Mouse (Mus musculus): ENCODE results near the gene Mrpl35.
"Not testable (repeated sequence)": the region's sequence is repeated elsewhere in the genome, so short reads cannot be mapped to it uniquely, and the experiment has no call there.

Mrpl35 gene

GRCm38 (mm10) chr6:71826869-71827268 is at the start of gene Mrpl35:
Gene Mrpl35, minus strand, starts transcription at chr6:71826969.
- no peak for DNase-seq

- no peak for DNase-seq
Observed at GRCm38 (mm10) chr6:71871396-71871795, 44.6 kb upstream of the Mrpl35 start.

GRCm38 (mm10) chr6:71868809-71869208 is 42.0 kb upstream of the Mrpl35 start:
- DNase-seq, result peak; percentile 12 to 31

GRCm38 (mm10) chr6:71867751-71868150 is 41.0 kb upstream of the Mrpl35 start:
- DNase-seq, result no peak

- not testable (repeated sequence) for DNase-seq
Observed at GRCm38 (mm10) chr6:71846906-71847305, 20.1 kb upstream of the Mrpl35 start.

GRCm38 (mm10) chr6:71840597-71841290 is 14.0 kb upstream of the Mrpl35 start:
- no peak for DNase-seq

- DNase-seq, result no peak
Observed at GRCm38 (mm10) chr6:71839815-71840214, 13.0 kb upstream of the Mrpl35 start.

- no peak for DNase-seq
Observed at GRCm38 (mm10) chr6:71836811-71837210, 10.0 kb upstream of the Mrpl35 start.

GRCm38 (mm10) chr6:71831581-71831960 is 4.8 kb upstream of the Mrpl35 start:
- DNase-seq, result peak; percentile 96 to 97

GRCm38 (mm10) chr6:71830690-71831580 is 4.2 kb upstream of the Mrpl35 start, which contains the start of gene Immt:
Gene Immt, plus strand, starts transcription at chr6:71831331.
- peak; percentile 98 to 99 for DNase-seq

- DNase-seq, result no peak
Observed at GRCm38 (mm10) chr6:71829768-71830167, 3.0 kb upstream of the Mrpl35 start.

GRCm38 (mm10) chr6:71823961-71824360 is 2.8 kb downstream of the Mrpl35 start:
- DNase-seq, result no peak

- peak; percentile 89 to 92 for DNase-seq
Observed at GRCm38 (mm10) chr6:71823488-71823887, 3.3 kb downstream of the Mrpl35 start.

- DNase-seq, result no peak
Observed at GRCm38 (mm10) chr6:71823085-71823484, 3.7 kb downstream of the Mrpl35 start.

- no peak for DNase-seq
Observed at GRCm38 (mm10) chr6:71819764-71820292, 6.9 kb downstream of the Mrpl35 start.

- no peak for DNase-seq
Observed at GRCm38 (mm10) chr6:71812820-71813219, 13.9 kb downstream of the Mrpl35 start.

GRCm38 (mm10) chr6:71809890-71810289 is 16.9 kb downstream of the Mrpl35 start:
- DNase-seq, result no peak

GRCm38 (mm10) chr6:71806713-71807112 is 20.1 kb downstream of the Mrpl35 start:
- DNase-seq, result no peak

- DNase-seq, result peak; percentile 83 to 85
Observed at GRCm38 (mm10) chr6:71804061-71804829, 22.5 kb downstream of the Mrpl35 start.

GRCm38 (mm10) chr6:71803609-71804008 is 23.2 kb downstream of the Mrpl35 start:
- DNase-seq, result peak in 1 of 2 experiments; percentile 10

- peak; percentile 64 to 72 for DNase-seq
Observed at GRCm38 (mm10) chr6:71801714-71802094, 25.1 kb downstream of the Mrpl35 start.

- DNase-seq, result peak; percentile 63 to 64
Observed at GRCm38 (mm10) chr6:71801011-71801713, 25.6 kb downstream of the Mrpl35 start.

All from cerebellum, postnatal 10 days (tissue).